Mouse (Mus musculus) ES-E14 (cell line): ENCODE measurements around the gene Shisa6. TPM values are rescaled to one million over a fixed set of nuclear protein-coding genes. Genes with fewer than 3 reads are reported as not detected.
A peak's percentile ranks its signal among the peaks of the same experiment; 100 is the strongest.

Experiments
- DNase-seq: peaks from one replicate; pipeline ENCODE4 v3.0.0-alpha.2; 2013; ENCODE audit warnings: low read depth, low spot score
- H3K27ac ChIP-seq: 2 replicates; pipeline ENCODE4 v1.5.1; 2012; ENCODE audit warnings: low read depth, mild to moderate bottlenecking, low read length, moderate library complexity, mixed read lengths; ENCODE audit not compliant: poor library complexity, insufficient read depth, severe bottlenecking
- H3K36me3 ChIP-seq: 2 replicates; pipeline ENCODE4 v1.6.1; 2012; ENCODE audit warnings: mild to moderate bottlenecking, low read length, moderate library complexity, mixed read lengths; ENCODE audit not compliant: control insufficient read depth, poor library complexity, insufficient read depth, severe bottlenecking
- H3K4me1 ChIP-seq, 2 experiments: fragments of 150-350 bp in 1 of 2; sonication (generic) in 1 of 2; 2 replicates each; pipeline ENCODE4 v1.6.1; 2012; ENCODE audit warnings: low read length in 2 of 2, mild to moderate bottlenecking in 1 of 2, mixed read lengths in 1 of 2; ENCODE audit not compliant: control insufficient read depth in 2 of 2, insufficient read depth in 2 of 2, poor library complexity in 1 of 2
- H3K4me3 ChIP-seq, 2 experiments: fragments of 150-350 bp in 1 of 2; sonication (generic) in 1 of 2; 2 replicates each; pipeline ENCODE4 v1.5.1; 2012; ENCODE audit warnings: low read length in 2 of 2, low read depth in 1 of 2, mild to moderate bottlenecking in 1 of 2, mixed read lengths in 1 of 2; ENCODE audit not compliant: insufficient read depth in 1 of 2, poor library complexity in 1 of 2, severe bottlenecking in 1 of 2
- H3K9ac ChIP-seq: 2 replicates; pipeline ENCODE4 v1.6.1; 2012; ENCODE audit warnings: low read depth, mild to moderate bottlenecking, low read length, mixed read lengths; ENCODE audit not compliant: poor library complexity, insufficient read depth, severe bottlenecking
- H3K9me3 ChIP-seq: fragments of 150-350 bp; sonication (generic); 2 replicates; pipeline ENCODE4 v1.6.1; 2012; ENCODE audit warnings: low read depth, mild to moderate bottlenecking, low read length; ENCODE audit not compliant: control insufficient read depth, insufficient read depth
- CHD2 ChIP-seq: IDR thresholded peaks from 2 replicates; pipeline ENCODE4 v1.6.1; 2014; ENCODE audit warnings: mild to moderate bottlenecking, low read depth, low read length, inconsistent platforms
- HCFC1 ChIP-seq: IDR thresholded peaks from 2 replicates; pipeline ENCODE4 v1.6.1; 2012; ENCODE audit warnings: low read length, inconsistent platforms, borderline replicate concordance; ENCODE audit not compliant: insufficient read depth
- MAFK ChIP-seq: IDR thresholded peaks from 2 replicates; pipeline ENCODE4 v1.6.1; 2014; ENCODE audit warnings: mild to moderate bottlenecking, low read depth, low read length, inconsistent platforms; ENCODE audit not compliant: insufficient read depth
- ZC3H11A ChIP-seq: IDR thresholded peaks from 2 replicates; pipeline ENCODE4 v1.6.1; 2012; ENCODE audit warnings: low read depth, mild to moderate bottlenecking, inconsistent platforms, low read length, borderline replicate concordance
- ZNF384 ChIP-seq: IDR thresholded peaks from 2 replicates; pipeline ENCODE4 v1.6.1; 2012; ENCODE audit warnings: low read depth, low read length, inconsistent platforms
- in situ Hi-C, 2 experiments: fragments of 600-800 bp; cut with MboI; formaldehyde crosslinking; loops; one replicate each; pipeline ENCODE4 v1.15.1; 2025; ENCODE audit warnings: low sequenced_read_pairs in 2 of 2, inconsistent platforms in 1 of 2; ENCODE audit not compliant: unreplicated experiment in 2 of 2
- total RNA-seq: library from RNA; depleted of rRNA; stranded (reverse); fragments of 300-350 nt; gene quantifications from 2 replicates; pipeline ENCODE4 v1.2.3, GENCODE M21; 2012

Shisa6 gene
- total RNA-seq, 1 experiment: 0.09 TPM

- Histone ChIP-seq H3K9ac (no peak overlapping the region), H3K36me3 (no peaks in the 10 kb centered on the region), H3K4me3 (no peak overlapping the region), H3K27ac (no peak overlapping the region), H3K9me3 (no peaks in the 10 kb centered on the region), H3K4me1 (no peaks in the 10 kb centered on the region)
- peak; percentile 55 for DNase-seq
- TF ChIP-seq ZC3H11A: no peak
- TF ChIP-seq ZNF384: no peak
- TF ChIP-seq CHD2: no peak
- TF ChIP-seq MAFK: no peak
- no peak for TF ChIP-seq HCFC1
- in situ Hi-C loops: no loop called here
Measured at GRCm38 (mm10) chr11:66258851-66259250, 266.9 kb downstream of the Shisa6 start.

GRCm38 (mm10) chr11:66247115-66247514, 278.6 kb downstream of the Shisa6 start:
- in situ Hi-C loops: no loop called here
- H3K4me1 ChIP-seq: no peaks in the 10 kb centered on the region
- H3K36me3 ChIP-seq: no peaks in the 10 kb centered on the region
- H3K4me3 ChIP-seq: no peak overlapping the region
- no peak overlapping the region for H3K9ac ChIP-seq
- TF ChIP-seq CHD2 (no peak), MAFK (no peak)
- no peak for DNase-seq
- no peak overlapping the region for H3K27ac ChIP-seq
- H3K9me3 ChIP-seq: no peaks in the 10 kb centered on the region

- no peaks in the 10 kb centered on the region for H3K36me3 ChIP-seq
- no peak for DNase-seq
- no peak overlapping the region for H3K9ac ChIP-seq
- H3K9me3 ChIP-seq: no peaks in the 10 kb centered on the region
- TF ChIP-seq MAFK: no peak
- TF ChIP-seq ZC3H11A: no peak
- no peak for TF ChIP-seq ZNF384
- TF ChIP-seq CHD2: no peak
- TF ChIP-seq HCFC1: no peak
- H3K4me3 ChIP-seq: no peak overlapping the region
- no peak overlapping the region for H3K27ac ChIP-seq
- no peaks in the 10 kb centered on the region for H3K4me1 ChIP-seq
- in situ Hi-C loops: no loop called here
Measured at GRCm38 (mm10) chr11:66236557-66236956, 289.2 kb downstream of the Shisa6 start.

GRCm38 (mm10) chr11:66232891-66233290, 292.9 kb downstream of the Shisa6 start:
- H3K36me3 ChIP-seq: no peaks in the 10 kb centered on the region
- no peak for TF ChIP-seq HCFC1
- no peaks in the 10 kb centered on the region for H3K4me1 ChIP-seq
- no peak overlapping the region for H3K27ac ChIP-seq
- no peak overlapping the region for H3K4me3 ChIP-seq
- no peak overlapping the region for H3K9ac ChIP-seq
- H3K9me3 ChIP-seq: no peaks in the 10 kb centered on the region
- DNase-seq: no peak
- in situ Hi-C loops: no loop called here

- Histone ChIP-seq H3K4me1 (no peaks in the 10 kb centered on the region), H3K36me3 (no peaks in the 10 kb centered on the region), H3K27ac (no peak overlapping the region), H3K4me3 (no peak overlapping the region), H3K9me3 (no peaks in the 10 kb centered on the region), H3K9ac (no peak overlapping the region)
- DNase-seq: no peak
- TF ChIP-seq CHD2: no peak
- TF ChIP-seq ZNF384: no peak
- no peak for TF ChIP-seq HCFC1
- no peak for TF ChIP-seq ZC3H11A
- no peak for TF ChIP-seq MAFK
- in situ Hi-C loops: no loop called here
Measured at GRCm38 (mm10) chr11:66222133-66222532, 303.6 kb downstream of the Shisa6 start.
